Mouse (Mus musculus) neural tube, embryonic 14.5 days (tissue): ENCODE measurements around the gene Cadps. TPM values are rescaled to one million over a fixed set of nuclear protein-coding genes. Genes with fewer than 3 reads are reported as not detected.

Source experiments
- ATAC-seq: fragments of 200-750 bp; cut with Nextera tagmentation; 2 replicates; pipeline ENCODE4 v1.8.0; 2017; ENCODE audit warnings: low read depth, mild to moderate bottlenecking, moderate TSS enrichment, moderate library complexity
- H3K27ac ChIP-seq: fragments of 300-500 bp; sonication (generic); 2 replicates; pipeline ENCODE4 v1.5.1; 2014; ENCODE audit warnings: low read depth, mild to moderate bottlenecking, control low read depth, low read length, moderate library complexity, mixed read lengths
- H3K27me3 ChIP-seq: fragments of 300-500 bp; sonication (generic); 2 replicates; pipeline ENCODE4 v1.6.1; 2014; ENCODE audit warnings: low read length; ENCODE audit not compliant: control insufficient read depth, insufficient read depth
- H3K36me3 ChIP-seq: fragments of 300-500 bp; sonication (generic); 2 replicates; pipeline ENCODE4 v1.6.1; 2014; ENCODE audit warnings: low read length, mixed read lengths; ENCODE audit not compliant: control insufficient read depth, insufficient read depth
- H3K4me1 ChIP-seq: fragments of 300-500 bp; sonication (generic); 2 replicates; pipeline ENCODE4 v1.6.1; 2014; ENCODE audit warnings: low read length; ENCODE audit not compliant: control insufficient read depth, insufficient read depth
- H3K4me2 ChIP-seq: fragments of 300-500 bp; sonication (generic); 2 replicates; pipeline ENCODE4 v1.6.1; 2014; ENCODE audit warnings: mild to moderate bottlenecking, low read depth, low read length, control low read depth
- H3K4me3 ChIP-seq: fragments of 300-500 bp; sonication (generic); 2 replicates; pipeline ENCODE4 v1.5.1; 2014; ENCODE audit warnings: low read depth, low read length, control low read depth, mixed read lengths
- H3K9ac ChIP-seq: fragments of 300-500 bp; sonication (generic); replicated peaks from 2 replicates; pipeline ENCODE4 v1.6.1; 2014; ENCODE audit warnings: low read depth, mild to moderate bottlenecking, control low read depth, low read length, mixed read lengths
- H3K9me3 ChIP-seq: fragments of 300-500 bp; sonication (generic); 2 replicates; pipeline ENCODE4 v1.6.1; 2016; ENCODE audit warnings: low read length; ENCODE audit not compliant: control insufficient read depth
- WGBS: fragments of 180-500 bp; shearing (Covaris S2); extraction: QIAGEN DNeasy Blood & Tissue Kit; methylation state at CpG from one replicate; pipeline ENCODE4 v1.1.7; 2014; 5-methylcytosine and 5-hydroxymethylcytosine counted together
- polyA plus RNA-seq: library from polyadenylated mRNA; unstranded; fragments of >200 nt; fragmentation: Nextera tagmentation; extraction: Ambion mirVana; gene quantifications from 2 replicates; pipeline ENCODE4 v1.2.1, GENCODE M21; 2014

The Cadps gene
- polyA plus RNA-seq, 1 experiment from 2014 or later = 86.2 TPM

DNA sequence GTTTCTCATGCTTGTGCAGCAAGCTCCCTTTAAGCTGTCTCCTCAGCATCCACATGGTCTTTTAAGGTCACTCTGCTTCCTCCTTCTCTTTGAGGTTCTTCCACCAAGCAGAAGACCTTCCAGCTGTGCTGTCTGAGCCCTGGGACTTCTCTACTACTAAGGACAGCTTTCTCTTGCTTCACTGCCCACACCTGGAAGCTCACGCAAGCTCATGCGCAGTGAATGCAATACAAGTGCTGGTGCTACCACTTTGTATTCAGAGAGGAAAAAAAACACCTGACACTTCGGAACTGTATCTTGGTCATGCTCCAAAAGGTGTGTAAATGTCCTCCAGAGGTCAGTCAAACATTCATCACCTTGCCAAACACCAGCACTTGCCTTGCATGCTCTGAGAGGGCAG lies 115.5 kb downstream of the Cadps start:
- no peak overlapping the region for H3K27ac ChIP-seq
- ATAC-seq = no peak

DNA sequence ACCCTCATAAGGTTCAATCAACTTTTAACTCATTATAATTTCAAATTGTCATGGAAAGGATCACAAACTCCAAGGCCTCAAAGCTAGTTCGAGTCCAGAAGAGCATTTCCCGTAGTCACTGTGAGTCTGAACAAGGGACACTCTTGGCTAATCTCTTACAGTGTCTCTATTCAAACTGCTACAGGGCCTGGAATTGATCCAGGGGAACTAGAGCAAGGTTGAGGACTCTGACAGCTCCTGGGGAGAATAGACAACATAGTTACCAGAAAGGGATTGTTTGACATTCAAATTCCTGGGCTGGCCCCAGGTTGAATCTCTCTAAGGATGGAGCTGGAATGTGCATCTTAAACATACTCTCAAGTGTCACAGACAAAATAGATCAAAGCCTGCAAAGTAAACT lies 118.4 kb downstream of the Cadps start:
- Histone ChIP-seq H3K36me3 (peaks cover 7% of the 10 kb centered on the region; the same call in 1 of the 2 replicates), H3K4me1 (no peaks in the 10 kb centered on the region), H3K27ac (no peak overlapping the region), H3K4me2 (no peak overlapping the region), H3K27me3 (no peaks in the 10 kb centered on the region), H3K4me3 (no peak overlapping the region), H3K9ac (no peak overlapping the region), H3K9me3 (no peaks in the 10 kb centered on the region)
- no peak for ATAC-seq
- WGBS = 81% methylated on average over 2 of the region's 2 CpGs

More for the DNA sequence above, 115.5 kb downstream of the Cadps start:
- no peak overlapping the region for H3K9ac ChIP-seq
- H3K4me3 ChIP-seq = no peak overlapping the region
- 90% methylated on average over 3 of the region's 3 CpGs for WGBS
- no peaks in the 10 kb centered on the region for H3K9me3 ChIP-seq
- no peaks in the 10 kb centered on the region for H3K27me3 ChIP-seq
- H3K4me2 ChIP-seq = no peak overlapping the region
- H3K4me1 ChIP-seq = no peaks in the 10 kb centered on the region
- peaks cover 7% of the 10 kb centered on the region; the same call in 1 of the 2 replicates for H3K36me3 ChIP-seq

DNA sequence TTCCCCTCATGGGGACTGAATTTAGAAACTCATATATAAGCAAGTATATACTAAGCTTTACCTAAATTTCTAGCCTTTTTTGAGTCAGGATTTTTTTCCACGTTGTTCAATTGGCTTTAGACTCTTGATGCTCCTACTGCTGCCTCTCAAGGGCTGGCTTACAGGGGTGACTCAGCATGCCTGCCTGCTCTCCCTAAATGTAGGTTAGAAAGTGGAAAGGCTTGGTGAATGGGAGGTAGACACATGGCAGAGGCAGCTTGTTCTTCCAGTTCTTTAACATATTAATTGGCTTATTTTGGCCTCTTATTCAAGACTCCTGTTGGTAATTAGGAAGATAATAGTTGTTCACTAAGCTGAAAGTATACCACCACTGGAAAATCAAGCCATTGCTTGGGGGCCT lies 132.7 kb downstream of the Cadps start:
- no peak overlapping the region for H3K4me3 ChIP-seq
- H3K9ac ChIP-seq = no peak overlapping the region
- no peak for ATAC-seq

DNA sequence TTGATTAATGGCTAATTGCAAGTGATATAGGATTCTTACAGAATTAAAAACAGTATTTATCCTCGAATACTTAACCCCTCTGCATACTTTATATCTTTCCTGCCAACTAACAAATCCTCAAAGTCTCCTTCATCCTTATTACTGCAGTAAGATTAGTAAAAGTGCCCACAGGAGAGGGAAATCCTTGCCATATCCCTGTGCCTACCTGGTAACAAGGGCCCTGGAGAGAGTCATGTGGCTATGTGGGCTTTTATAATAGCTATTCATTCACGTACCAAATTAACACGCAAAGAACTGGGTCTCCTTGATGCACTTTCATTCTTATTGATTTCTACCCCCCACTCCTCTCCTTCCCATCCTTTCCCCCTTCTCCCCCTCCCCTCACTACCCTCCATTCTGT lies 137.9 kb downstream of the Cadps start:
- H3K9me3 ChIP-seq = no peaks in the 10 kb centered on the region
- ATAC-seq = peak; percentile 52; the same call in 1 of the 2 replicates
- no peaks in the 10 kb centered on the region for H3K27me3 ChIP-seq
- H3K27ac ChIP-seq = no peak overlapping the region
- H3K4me1 ChIP-seq = peaks cover 12% of the 10 kb centered on the region
- H3K36me3 ChIP-seq = no peaks in the 10 kb centered on the region
- H3K4me2 ChIP-seq = no peak overlapping the region
- WGBS = 52% methylated on average over 3 of the region's 3 CpGs
- H3K9ac ChIP-seq = no peak overlapping the region
- no peak overlapping the region for H3K4me3 ChIP-seq

More for the DNA sequence above, 132.7 kb downstream of the Cadps start:
- Histone ChIP-seq H3K9me3 (no peaks in the 10 kb centered on the region), H3K4me2 (no peak overlapping the region), H3K36me3 (no peaks in the 10 kb centered on the region), H3K27ac (no peak overlapping the region), H3K4me1 (no peaks in the 10 kb centered on the region), H3K27me3 (no peaks in the 10 kb centered on the region)
- WGBS = 40% methylated on average over 1 of the region's 1 CpGs

DNA sequence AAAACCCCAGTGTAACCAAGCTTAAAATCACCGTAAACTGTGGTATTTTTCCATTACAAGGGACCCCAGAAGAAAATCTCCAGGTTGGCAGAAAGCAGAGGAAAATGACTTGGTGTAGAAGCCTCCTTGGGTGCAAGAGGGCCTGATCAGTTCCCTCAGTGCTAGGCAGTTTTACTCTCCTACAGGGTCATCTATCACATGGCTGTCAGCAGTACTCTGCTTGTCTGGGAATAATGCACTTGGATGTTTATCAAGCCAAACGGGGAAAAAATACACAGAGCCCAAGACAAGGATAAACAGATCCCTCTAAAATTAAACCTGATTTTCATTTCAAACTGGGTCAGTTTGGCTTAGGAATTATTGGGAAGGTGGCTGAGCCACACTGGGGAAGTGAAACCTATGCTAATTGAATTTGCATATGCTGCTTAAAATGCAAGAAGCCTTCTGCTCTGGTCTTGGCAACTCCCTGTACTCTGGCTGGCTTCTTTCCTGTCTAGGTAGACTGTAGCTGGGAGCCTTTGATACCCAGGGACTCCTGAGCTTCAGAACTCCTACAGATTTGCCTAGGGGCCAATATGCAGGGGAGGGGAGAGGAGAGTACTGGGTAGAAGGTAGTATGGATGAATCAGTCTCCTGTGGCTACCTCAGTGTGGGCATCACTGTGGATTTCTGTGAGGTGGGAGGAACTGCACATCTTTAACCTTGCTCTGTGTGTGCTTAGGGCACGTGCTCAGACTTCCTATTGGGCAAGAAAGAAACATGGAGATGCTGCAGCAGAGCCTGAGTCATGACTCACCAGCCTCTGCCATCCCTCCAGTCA lies 141.8 kb downstream of the Cadps start:
- Histone ChIP-seq H3K27ac (peak overlapping the region; percentile 35; the same call in 1 of the 2 replicates), H3K9ac (no peak overlapping the region), H3K4me3 (no peak overlapping the region), H3K27me3 (no peaks in the 10 kb centered on the region), H3K4me2 (no peak overlapping the region), H3K9me3 (no peaks in the 10 kb centered on the region), H3K4me1 (peaks cover 12% of the 10 kb centered on the region), H3K36me3 (no peaks in the 10 kb centered on the region)
- 49% methylated on average over 3 of the region's 3 CpGs for WGBS
- peak; percentile 47 for ATAC-seq

DNA sequence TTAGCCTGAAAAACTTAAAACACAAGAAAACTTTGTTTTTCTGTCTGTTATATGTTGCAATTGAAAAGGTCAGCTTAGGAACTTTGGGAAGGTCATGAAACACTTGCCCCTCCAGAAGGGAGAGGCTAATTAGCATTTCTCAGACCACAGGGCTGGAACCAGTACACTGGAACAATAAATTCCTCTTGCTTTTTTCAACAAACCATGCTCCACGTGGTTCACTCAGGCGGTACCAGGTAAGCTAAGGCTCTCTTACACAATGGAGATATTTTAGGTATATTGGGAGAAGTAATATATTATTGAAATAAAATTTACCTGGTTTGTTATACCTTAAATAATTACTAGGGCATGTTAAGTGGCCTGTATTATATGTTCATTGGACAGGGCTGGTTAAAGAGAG lies 161.4 kb downstream of the Cadps start:
- no peaks in the 10 kb centered on the region for H3K27me3 ChIP-seq
- no peak overlapping the region for H3K9ac ChIP-seq
- H3K4me2 ChIP-seq = no peak overlapping the region
- H3K36me3 ChIP-seq = no peaks in the 10 kb centered on the region
- no peaks in the 10 kb centered on the region for H3K9me3 ChIP-seq
- WGBS = 83% methylated on average over 2 of the region's 2 CpGs
- peaks cover 4% of the 10 kb centered on the region; the same call in 1 of the 2 replicates for H3K4me1 ChIP-seq
- no peak overlapping the region for H3K27ac ChIP-seq
- H3K4me3 ChIP-seq = no peak overlapping the region
- ATAC-seq = no peak

DNA sequence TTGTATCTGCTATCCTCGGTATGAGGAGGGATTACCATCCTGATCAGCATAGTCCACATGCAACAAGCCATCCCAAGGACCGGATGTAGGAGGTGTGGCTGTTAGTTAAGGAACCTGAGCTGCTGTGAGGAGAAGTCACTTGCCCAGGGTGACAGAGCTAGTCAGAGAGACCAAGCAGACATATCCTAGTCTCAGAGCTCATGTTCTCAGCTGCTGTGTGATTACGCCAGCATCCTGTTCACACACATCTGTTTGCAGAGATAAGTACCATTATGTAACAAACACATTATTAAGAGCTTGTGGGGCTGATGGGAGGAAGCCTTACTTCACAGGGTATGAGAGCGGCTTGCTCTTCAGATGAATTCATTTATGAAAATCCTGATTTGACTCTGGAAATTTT lies 165.5 kb downstream of the Cadps start:
- no peak overlapping the region for H3K27ac ChIP-seq
- H3K9ac ChIP-seq = no peak overlapping the region
- 76% methylated on average over 4 of the region's 4 CpGs for WGBS
- no peaks in the 10 kb centered on the region for H3K36me3 ChIP-seq
- no peaks in the 10 kb centered on the region for H3K27me3 ChIP-seq
- H3K9me3 ChIP-seq = no peaks in the 10 kb centered on the region
- peaks cover 4% of the 10 kb centered on the region; the same call in 1 of the 2 replicates for H3K4me1 ChIP-seq
- no peak overlapping the region for H3K4me3 ChIP-seq
- no peak for ATAC-seq
- H3K4me2 ChIP-seq = no peak overlapping the region

DNA sequence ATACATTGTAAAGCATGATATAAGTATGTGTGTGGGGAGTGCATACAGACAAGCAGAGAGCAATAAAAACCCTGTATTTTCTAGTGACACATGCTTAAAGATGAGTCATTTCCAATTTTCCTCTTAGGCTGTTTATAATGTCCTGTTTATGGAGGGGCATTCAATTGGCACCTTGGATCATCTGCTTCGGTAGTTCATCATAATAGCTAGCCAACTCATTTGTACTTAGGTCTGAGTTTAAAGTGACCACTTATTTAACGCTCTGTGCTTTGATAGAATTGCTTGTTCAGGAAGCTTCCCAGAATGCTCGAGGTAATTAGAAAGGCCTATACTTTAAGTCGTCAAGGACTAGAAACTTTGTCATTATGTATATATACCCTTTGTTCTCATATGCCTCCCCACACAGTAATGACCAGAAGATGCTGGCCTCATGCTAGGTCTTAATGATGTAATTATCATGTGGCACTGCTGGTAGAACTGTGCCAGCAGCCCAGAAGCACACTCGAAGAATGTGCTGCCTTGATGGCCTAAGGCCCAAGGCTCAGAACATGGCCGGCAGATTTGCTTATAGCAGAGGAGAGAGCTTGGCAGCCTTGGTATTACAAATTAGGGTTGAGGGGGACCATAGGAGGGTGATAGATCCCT lies 179.9 kb downstream of the Cadps start:
- H3K4me2 ChIP-seq = no peak overlapping the region
- H3K27me3 ChIP-seq = no peaks in the 10 kb centered on the region
- no peaks in the 10 kb centered on the region for H3K9me3 ChIP-seq
- H3K27ac ChIP-seq = no peak overlapping the region
- H3K4me1 ChIP-seq = no peaks in the 10 kb centered on the region
- no peak overlapping the region for H3K4me3 ChIP-seq
- WGBS = 68% methylated on average over 6 of the region's 6 CpGs
- H3K36me3 ChIP-seq = no peaks in the 10 kb centered on the region
- H3K9ac ChIP-seq = no peak overlapping the region
- peak; percentile 36; the same call in 1 of the 2 replicates for ATAC-seq

DNA sequence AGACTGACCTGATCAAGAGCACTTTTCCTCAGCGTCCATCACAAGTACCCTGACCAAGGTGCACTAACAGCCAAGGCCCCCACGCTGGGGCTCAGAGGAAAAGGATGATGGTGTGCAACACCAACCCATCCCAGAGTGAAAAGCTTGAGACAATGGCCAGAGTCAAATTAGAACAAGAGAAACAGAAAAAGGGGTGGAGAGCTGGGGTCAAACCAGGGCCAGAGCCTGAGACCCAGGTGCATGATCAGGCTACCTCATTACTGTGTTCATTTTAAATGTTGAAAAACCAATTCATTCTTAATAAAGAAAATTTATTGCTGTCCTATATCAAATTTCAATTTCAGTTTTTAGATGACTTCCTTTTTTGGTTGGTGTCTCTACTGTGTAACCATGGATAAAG lies 184.1 kb downstream of the Cadps start:
- Histone ChIP-seq H3K4me2 (no peak overlapping the region), H3K36me3 (no peaks in the 10 kb centered on the region), H3K27me3 (no peaks in the 10 kb centered on the region), H3K4me1 (no peaks in the 10 kb centered on the region), H3K9me3 (no peaks in the 10 kb centered on the region), H3K4me3 (no peak overlapping the region), H3K27ac (no peak overlapping the region), H3K9ac (no peak overlapping the region)
- 73% methylated on average over 2 of the region's 2 CpGs for WGBS
- ATAC-seq = no peak
